Comparison of ENCODE assay signal across 9 mouse cellular contexts in the genomic region with DNA sequence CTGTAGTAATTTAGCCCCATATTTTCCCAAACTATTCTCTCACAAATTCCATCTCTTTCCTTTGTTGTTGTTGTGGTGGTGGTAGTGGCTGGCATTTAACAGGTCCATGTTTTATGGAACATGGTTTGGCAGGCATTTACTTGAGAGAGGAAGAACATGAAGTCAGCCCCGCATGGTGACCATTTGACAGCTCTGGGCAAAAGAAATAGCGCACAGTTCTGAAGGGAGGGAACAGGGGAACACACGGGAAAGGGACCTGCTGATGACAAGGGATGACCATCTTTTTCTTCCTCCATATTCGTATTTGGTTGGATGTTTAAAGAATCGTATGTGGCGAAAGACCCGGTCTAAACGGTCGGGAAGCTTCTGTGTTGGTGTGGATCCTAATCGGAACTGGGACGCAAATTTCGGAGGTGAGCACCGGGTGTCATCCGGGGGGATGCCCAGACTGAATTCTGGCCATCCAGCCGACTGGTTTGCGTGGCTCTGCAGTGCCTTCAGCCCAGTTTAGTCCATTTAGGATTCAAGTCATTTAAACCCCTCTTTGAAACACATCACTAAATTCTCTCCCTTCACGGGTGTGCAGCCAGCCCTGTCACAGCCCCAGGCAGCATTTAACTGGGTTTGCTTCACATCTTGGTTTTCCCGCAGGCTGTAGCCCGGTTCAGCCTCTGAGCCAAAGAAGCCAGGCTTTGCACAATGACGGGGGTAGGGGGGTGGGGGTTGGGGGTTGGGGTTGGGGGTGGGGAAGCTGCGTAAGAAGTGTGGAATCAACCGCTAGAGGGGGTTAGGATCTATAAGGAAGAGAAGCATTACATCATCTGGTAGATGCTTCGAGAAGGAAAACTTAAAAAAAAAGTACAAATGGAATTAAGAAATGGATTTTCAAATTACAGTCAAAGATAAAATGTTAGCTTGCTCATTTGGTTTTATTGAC. TPM values are rescaled to one million over a fixed set of nuclear protein-coding genes. Genes with fewer than 3 reads are reported as not detected.
DNase-seq lines count a peak whose midpoint lies in the region; ATAC-seq and TF ChIP-seq lines count a peak whose summit lies in the region.
"Had no signal": no experiment of that assay in that cellular context is flagged by ENCODE, and none has a peak within 500 bp of the region (broad histone marks: within the 10 kb centered on the region; RNA-seq: fewer than 3 reads in every experiment).

No protein-coding gene starts in this region.

- ATAC-seq in kidney, postnatal 0 days (replicated peaks; ENCODE audit: low FRiP score, low read depth) = peak; percentile 52; the same call in 1 of the 2 replicates
- ATAC-seq in embryonic facial prominence, embryonic 15.5 days (ENCODE audit: insufficient number of reproducible peaks, low FRiP score, low TSS enrichment, low read depth) = no peak
- peak; percentile 70 for ATAC-seq in limb, embryonic 14.5 days (ENCODE audit: low FRiP score, low read depth)
- ATAC-seq in stomach, postnatal 0 days (ENCODE audit: low FRiP score, low TSS enrichment) = no peak; the same call in 1 of the 2 replicates

- TF ChIP-seq EP300 in stomach, postnatal 0 days (optimal IDR thresholded peaks at IDR 0.05) = no peak

- no peak overlapping the region for H3K4me3 ChIP-seq in kidney, postnatal 0 days (replicated peaks; ENCODE audit: low read depth, low read length)
- H3K4me3 ChIP-seq in embryonic facial prominence, embryonic 15.5 days (replicated peaks) = no peak overlapping the region; the same call in 1 of the 2 replicates
- H3K4me3 ChIP-seq in limb, embryonic 14.5 days (replicated peaks; ENCODE audit: low read length) = no peak overlapping the region
- H3K4me3 ChIP-seq in stomach, postnatal 0 days (ENCODE audit: low read depth, low read length) = no peak overlapping the region

- peaks cover 10% of the 10 kb centered on the region for H3K4me1 ChIP-seq in kidney, postnatal 0 days (replicated peaks; ENCODE audit: insufficient read depth, low read length)
- peaks cover 47% of the 10 kb centered on the region for H3K4me1 ChIP-seq in embryonic facial prominence, embryonic 15.5 days
- peaks cover 51% of the 10 kb centered on the region for H3K4me1 ChIP-seq in limb, embryonic 14.5 days (ENCODE audit: control insufficient read depth, insufficient read depth, low read length)
- H3K4me1 ChIP-seq in stomach, postnatal 0 days (replicated peaks; ENCODE audit: control insufficient read depth, insufficient read depth) = peaks cover 5% of the 10 kb centered on the region

- peak; percentile 93 for DNase-seq in kidney, postnatal 0 days (ENCODE audit: low spot score)
- DNase-seq in kidney, adult 8-10 months = no peak
- DNase-seq in cerebellum, adult 11-12 months = peak; percentile 34
- peak; percentile 90 for DNase-seq in limb, embryonic 14.5 days (ENCODE audit: low spot score)
- DNase-seq in stomach, postnatal 0 days (ENCODE audit: low spot score) = no peak
- no peak for DNase-seq in kidney, postnatal 25 days
- DNase-seq in adrenal gland, postnatal 14 days = no peak

- 25% methylated on average over 23 of the region's 23 CpGs for WGBS in kidney, postnatal 0 days
- 24% methylated on average over 23 of the region's 23 CpGs for WGBS in embryonic facial prominence, embryonic 15.5 days
- WGBS in limb, embryonic 14.5 days = 21% methylated on average over 23 of the region's 23 CpGs
- WGBS in stomach, postnatal 0 days = 36% methylated on average over 23 of the region's 23 CpGs

- TF ChIP-seq CTCF in kidney, postnatal 0 days (IDR thresholded peaks at IDR 0.05; ENCODE audit: low read depth) = peak; percentile 34; the same call in 1 of the 2 replicates
- peak; percentile 48 for TF ChIP-seq CTCF in stomach, postnatal 0 days (IDR thresholded peaks at IDR 0.05; ENCODE audit: low read depth)

- no peak overlapping the region for H3K9ac ChIP-seq in kidney, postnatal 0 days (ENCODE audit: low read depth, low read length)
- H3K9ac ChIP-seq in embryonic facial prominence, embryonic 15.5 days = no peak overlapping the region
- H3K9ac ChIP-seq in limb, embryonic 14.5 days (ENCODE audit: low read depth, low read length, severe bottlenecking) = peak overlapping the region; percentile 26; the same call in 1 of the 2 replicates
- H3K9ac ChIP-seq in stomach, postnatal 0 days (ENCODE audit: low read length) = no peak overlapping the region

- no peaks in the 10 kb centered on the region for H3K27me3 ChIP-seq in kidney, postnatal 0 days (ENCODE audit: insufficient read depth, low read length)
- H3K27me3 ChIP-seq in embryonic facial prominence, embryonic 15.5 days = no peaks in the 10 kb centered on the region
- H3K27me3 ChIP-seq in limb, embryonic 14.5 days (ENCODE audit: control insufficient read depth, insufficient read depth, low read length) = no peaks in the 10 kb centered on the region
- H3K27me3 ChIP-seq in stomach, postnatal 0 days (ENCODE audit: control insufficient read depth, insufficient read depth, low read length) = no peaks in the 10 kb centered on the region

- TF ChIP-seq POLR2A in limb, embryonic 14.5 days (IDR thresholded peaks at IDR 0.05; ENCODE audit: borderline replicate concordance, extremely low read depth, insufficient read depth, insufficient read length) = no peak

- H3K36me3 ChIP-seq in kidney, postnatal 0 days (ENCODE audit: insufficient read depth, low read length) = no peaks in the 10 kb centered on the region
- H3K36me3 ChIP-seq in embryonic facial prominence, embryonic 15.5 days = no peaks in the 10 kb centered on the region
- H3K36me3 ChIP-seq in limb, embryonic 14.5 days (ENCODE audit: control insufficient read depth, insufficient read depth, low read length) = no peaks in the 10 kb centered on the region
- no peaks in the 10 kb centered on the region for H3K36me3 ChIP-seq in stomach, postnatal 0 days (ENCODE audit: control insufficient read depth, insufficient read depth, low read length)

- peak overlapping the region; percentile 43 for H3K4me2 ChIP-seq in kidney, postnatal 0 days (ENCODE audit: low read length)
- H3K4me2 ChIP-seq in embryonic facial prominence, embryonic 15.5 days (replicated peaks) = peak overlapping the region; percentile 31; the same call in 1 of the 2 replicates
- peak overlapping the region; percentile 41 for H3K4me2 ChIP-seq in limb, embryonic 14.5 days (replicated peaks; ENCODE audit: low read depth, low read length, severe bottlenecking)
- H3K4me2 ChIP-seq in stomach, postnatal 0 days (replicated peaks; ENCODE audit: low read depth) = no peak overlapping the region

- no peaks in the 10 kb centered on the region for H3K9me3 ChIP-seq in kidney, postnatal 0 days (replicated peaks; ENCODE audit: low read length)
- H3K9me3 ChIP-seq in embryonic facial prominence, embryonic 15.5 days (replicated peaks) = no peaks in the 10 kb centered on the region
- no peaks in the 10 kb centered on the region for H3K9me3 ChIP-seq in limb, embryonic 14.5 days (ENCODE audit: control insufficient read depth, low read length)
- H3K9me3 ChIP-seq in stomach, postnatal 0 days (ENCODE audit: control insufficient read depth, low read length) = no peaks in the 10 kb centered on the region

- H3K27ac ChIP-seq in kidney, postnatal 0 days = no peak overlapping the region; the same call in 1 of the 2 replicates
- H3K27ac ChIP-seq in embryonic facial prominence, embryonic 15.5 days (replicated peaks) = peak overlapping the region; percentile 80
- peak overlapping the region; percentile 81 for H3K27ac ChIP-seq in limb, embryonic 14.5 days (replicated peaks; ENCODE audit: low read depth, low read length)
- no peak overlapping the region for H3K27ac ChIP-seq in stomach, postnatal 0 days (replicated peaks)

RNA-seq across cellular contexts. Expression of a gene that starts 10.5 kb away (rescaled TPM):
- 11.5 and 12.4 TPM in 2 replicates for polyA plus RNA-seq in kidney, postnatal 0 days (2015; fragmentation: Nextera tagmentation; extraction: Ambion mirVana)
- 3.4 and 5.2 TPM in 2 replicates for polyA plus RNA-seq in embryonic facial prominence, embryonic 15.5 days (2015; fragmentation: Nextera tagmentation; extraction: Ambion mirVana)
- polyA plus RNA-seq in limb, embryonic 14.5 days (2012; rRNA removed) = 5.2 and 6.6 TPM in 2 replicates
- 5.3 and 6.5 TPM in 2 replicates for polyA plus RNA-seq in limb, embryonic 14.5 days (2014; fragmentation: Nextera tagmentation; extraction: Ambion mirVana)
- polyA plus RNA-seq in stomach, postnatal 0 days (2015; fragmentation: Nextera tagmentation; extraction: Ambion mirVana) = 1.7 and 2.6 TPM in 2 replicates
- total RNA-seq in adrenal gland, postnatal 14 days (2021) = 0.56 and 0.90 TPM in 2 replicates
- polyA plus RNA-seq: liver, adult 2 months had no signal

RNA-seq across cellular contexts. Expression of a gene that starts 16.3 kb away (rescaled TPM):
- polyA plus RNA-seq in kidney, postnatal 0 days (2015; fragmentation: Nextera tagmentation; extraction: Ambion mirVana) = 0.05 TPM in 1 of 2 replicates, not detected in the other
- 5.1 and 6.3 TPM in 2 replicates for polyA plus RNA-seq in embryonic facial prominence, embryonic 15.5 days (2015; fragmentation: Nextera tagmentation; extraction: Ambion mirVana)
- polyA plus RNA-seq in limb, embryonic 14.5 days (2012; rRNA removed) = 4.4 and 5.4 TPM in 2 replicates
- 1.9 and 2.1 TPM in 2 replicates for polyA plus RNA-seq in limb, embryonic 14.5 days (2014; fragmentation: Nextera tagmentation; extraction: Ambion mirVana)
- 32.7 and 33.7 TPM in 2 replicates for polyA plus RNA-seq in stomach, postnatal 0 days (2015; fragmentation: Nextera tagmentation; extraction: Ambion mirVana)
- total RNA-seq in adrenal gland, postnatal 14 days (2021) = 1.7 and 2.1 TPM in 2 replicates
- total RNA-seq: liver, adult 2 months had no signal
- polyA plus RNA-seq: liver, adult 2 months had no signal

RNA-seq across cellular contexts. Expression of a gene that starts 42.3 kb away (rescaled TPM):
- 0.19 and 0.30 TPM in 2 replicates for polyA plus RNA-seq in kidney, postnatal 0 days (2015; fragmentation: Nextera tagmentation; extraction: Ambion mirVana)
- 0.14 and 0.52 TPM in 2 replicates for polyA plus RNA-seq in embryonic facial prominence, embryonic 15.5 days (2015; fragmentation: Nextera tagmentation; extraction: Ambion mirVana)
- 0.10 and 0.12 TPM in 2 replicates for polyA plus RNA-seq in limb, embryonic 14.5 days (2012; rRNA removed)
- 0.17 TPM in 1 of 2 replicates, not detected in the other for polyA plus RNA-seq in limb, embryonic 14.5 days (2014; fragmentation: Nextera tagmentation; extraction: Ambion mirVana)
- polyA plus RNA-seq in stomach, postnatal 0 days (2015; fragmentation: Nextera tagmentation; extraction: Ambion mirVana) = not detected in 2 replicates
- total RNA-seq in adrenal gland, postnatal 14 days (2021) = 0.33 TPM in 1 of 2 replicates, not detected in the other
- total RNA-seq: liver, adult 2 months had no signal
- polyA plus RNA-seq: liver, adult 2 months had no signal

RNA-seq across cellular contexts. Expression of a gene that starts 42.3 kb away (rescaled TPM):
- polyA plus RNA-seq in kidney, postnatal 0 days (2015; fragmentation: Nextera tagmentation; extraction: Ambion mirVana) = 25.9 and 27.4 TPM in 2 replicates
- 27.5 and 29.1 TPM in 2 replicates for polyA plus RNA-seq in embryonic facial prominence, embryonic 15.5 days (2015; fragmentation: Nextera tagmentation; extraction: Ambion mirVana)
- 47.5 and 63.2 TPM in 2 replicates for polyA plus RNA-seq in limb, embryonic 14.5 days (2012; rRNA removed)
- polyA plus RNA-seq in limb, embryonic 14.5 days (2014; fragmentation: Nextera tagmentation; extraction: Ambion mirVana) = 28.3 and 34.7 TPM in 2 replicates
- 13.0 and 13.7 TPM in 2 replicates for polyA plus RNA-seq in stomach, postnatal 0 days (2015; fragmentation: Nextera tagmentation; extraction: Ambion mirVana)
- 24.1 and 24.7 TPM in 2 replicates for total RNA-seq in adrenal gland, postnatal 14 days (2021)

RNA-seq across cellular contexts. Expression of a gene that starts 58.9 kb away (rescaled TPM):
- 0.27 and 0.28 TPM in 2 replicates for polyA plus RNA-seq in kidney, postnatal 0 days (2015; fragmentation: Nextera tagmentation; extraction: Ambion mirVana)
- polyA plus RNA-seq in embryonic facial prominence, embryonic 15.5 days (2015; fragmentation: Nextera tagmentation; extraction: Ambion mirVana) = 0.43 and 1.3 TPM in 2 replicates
- polyA plus RNA-seq in limb, embryonic 14.5 days (2012; rRNA removed) = 0.81 and 0.87 TPM in 2 replicates
- 0.57 and 0.99 TPM in 2 replicates for polyA plus RNA-seq in limb, embryonic 14.5 days (2014; fragmentation: Nextera tagmentation; extraction: Ambion mirVana)
- 0.16 and 0.18 TPM in 2 replicates for polyA plus RNA-seq in stomach, postnatal 0 days (2015; fragmentation: Nextera tagmentation; extraction: Ambion mirVana)
- total RNA-seq in adrenal gland, postnatal 14 days (2021) = not detected in 2 replicates
- total RNA-seq: liver, adult 2 months had no signal
- polyA plus RNA-seq: liver, adult 2 months had no signal

Comparison
In these comparisons a context has a peak if more than half of its experiments do, and no peak if none do; other contexts are left out.
1. DNase-seq: peak in kidney, postnatal 0 days (single experiment), cerebellum, adult 11-12 months (single experiment) and limb, embryonic 14.5 days (single experiment); none in kidney, adult 8-10 months (0 of 2), stomach, postnatal 0 days (single experiment), kidney, postnatal 25 days (0 of 2) and adrenal gland, postnatal 14 days (single experiment).
2. ATAC-seq: peak in kidney, postnatal 0 days (single experiment) and limb, embryonic 14.5 days (single experiment); none in embryonic facial prominence, embryonic 15.5 days (single experiment) and stomach, postnatal 0 days (single experiment).
3. H3K27ac ChIP-seq: peak in embryonic facial prominence, embryonic 15.5 days (single experiment) and limb, embryonic 14.5 days (single experiment); none in kidney, postnatal 0 days (single experiment) and stomach, postnatal 0 days (single experiment).